Mouse (Mus musculus): ENCODE measurements at regions not wholly inside any gene's neighbourhood (a gene's known extent, or its start where the extent isn't known, plus 50 kb on each side); places are given as distances from the start of the nearest gene placed in this dataset.

DNA sequence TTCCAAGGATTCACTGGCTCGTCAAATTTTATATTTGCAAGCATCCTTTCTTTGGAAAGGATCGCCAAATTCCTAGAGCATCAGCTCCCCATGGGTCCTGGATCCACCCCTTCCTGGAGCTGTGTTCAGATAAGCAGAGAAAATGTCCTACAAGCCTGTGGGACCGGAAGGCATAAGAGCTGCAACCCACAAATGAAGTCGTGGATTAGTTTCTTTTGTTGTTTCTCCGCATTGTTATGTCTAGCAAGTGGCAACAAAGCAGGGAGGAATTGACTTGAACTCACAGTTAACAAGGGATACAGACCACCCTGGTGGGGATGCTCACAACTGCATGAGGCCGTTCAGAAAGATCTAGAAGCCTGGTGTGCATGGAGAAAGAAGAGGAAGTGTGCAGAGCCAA lies 406.4 kb downstream of the Med13l start:
- no peaks in the 10 kb centered on the region for H3K79me2 ChIP-seq (replicated peaks; ENCODE audit: control insufficient read depth, insufficient read depth, low read length)
- no peaks in the 10 kb centered on the region for H3K27me3 ChIP-seq (ENCODE audit: control insufficient read depth, insufficient read depth, low read length)
- intact Hi-C loops (cut with DNase I), result loop anchor here (2.0 to 5.0 kb wide), 2 partner anchors 14 to 90 kb away; no protein-coding TSS in a partner anchor
- peaks cover 10% of the 10 kb centered on the region for H3K4me1 ChIP-seq (ENCODE audit: control insufficient read depth, insufficient read depth, low read length)
- no peak overlapping the region for H3K4me3 ChIP-seq
- H3K36me3 ChIP-seq (ENCODE audit: control insufficient read depth, insufficient read depth, low read length), result no peaks in the 10 kb centered on the region
- peak overlapping the region; percentile 58 for H3K27ac ChIP-seq
- 38% methylated on average over 6 of the region's 6 CpGs for WGBS
- TF ChIP-seq CTCF (IDR thresholded peaks at IDR 0.05) (no peak), EP300 (IDR thresholded peaks at IDR 0.05; ENCODE audit: insufficient read depth, low read depth, low read length) (no peak), POLR2A (IDR thresholded peaks at IDR 0.05; ENCODE audit: insufficient read depth, low read depth, low read length) (no peak)
- no peak overlapping the region for H3K9ac ChIP-seq (ENCODE audit: low read depth, low read length)
- DNase-seq, result peak in 1 of 2 experiments; percentile 21

DNA sequence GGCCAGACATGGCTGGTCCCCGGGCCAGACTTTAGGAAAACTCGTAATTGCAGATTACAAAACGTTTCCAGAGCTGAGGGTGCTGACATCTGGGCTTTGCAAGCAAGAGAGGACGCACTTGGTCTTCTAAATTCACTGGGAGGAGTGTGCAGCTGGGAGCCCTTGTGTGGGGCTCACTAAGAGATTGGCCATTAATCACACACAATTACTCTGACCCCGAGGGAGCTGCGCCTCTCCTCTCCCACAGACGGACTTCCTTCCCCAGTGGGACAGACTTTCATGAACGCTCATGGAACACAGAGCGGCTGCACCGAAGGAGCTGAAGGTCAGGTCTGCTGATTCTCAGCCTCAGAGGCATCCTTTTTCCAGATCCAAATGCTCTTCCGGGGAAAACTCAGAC lies 407.2 kb downstream of the Med13l start:
- no peak overlapping the region for H3K4me3 ChIP-seq
- peak overlapping the region; percentile 58 for H3K27ac ChIP-seq
- no peak overlapping the region for H3K9ac ChIP-seq (ENCODE audit: low read depth, low read length)
- H3K4me1 ChIP-seq (ENCODE audit: control insufficient read depth, insufficient read depth, low read length), result peaks cover 10% of the 10 kb centered on the region
- H3K79me2 ChIP-seq (replicated peaks; ENCODE audit: control insufficient read depth, insufficient read depth, low read length), result no peaks in the 10 kb centered on the region
- TF ChIP-seq EP300 (IDR thresholded peaks at IDR 0.05; ENCODE audit: insufficient read depth, low read depth, low read length), result peak; percentile 34; the same call in 1 of the 2 replicates
- TF ChIP-seq CTCF (IDR thresholded peaks at IDR 0.05), result no peak
- peak; percentile 33 to 56 for DNase-seq
- intact Hi-C loops (cut with DNase I), result loop anchor here (2.0 to 5.0 kb wide), 2 partner anchors 15 to 90 kb away; no protein-coding TSS in a partner anchor
- 30% methylated on average over 11 of the region's 11 CpGs for WGBS
- H3K27me3 ChIP-seq (ENCODE audit: control insufficient read depth, insufficient read depth, low read length), result no peaks in the 10 kb centered on the region
- H3K36me3 ChIP-seq (ENCODE audit: control insufficient read depth, insufficient read depth, low read length), result no peaks in the 10 kb centered on the region

DNA sequence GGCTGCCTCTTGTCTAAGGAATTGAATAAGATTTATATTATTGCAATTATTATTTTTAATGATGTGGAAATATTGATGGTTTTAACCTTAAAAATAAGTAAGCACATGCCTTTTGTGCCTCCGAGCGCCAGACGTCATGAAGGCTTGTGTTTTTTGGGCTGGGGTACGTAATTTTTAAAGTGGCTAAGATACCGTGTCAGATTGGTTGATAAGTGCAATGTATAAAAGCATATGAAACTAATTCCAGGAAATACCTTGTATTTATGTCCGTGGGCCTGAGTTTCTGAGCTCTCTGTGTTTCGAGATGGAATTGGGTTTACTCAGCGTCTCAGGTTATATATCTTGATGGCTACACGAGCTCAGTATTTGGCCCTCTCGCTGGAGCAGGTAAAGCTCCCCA lies 414.7 kb downstream of the Med13l start:
- H3K9ac ChIP-seq (ENCODE audit: low read depth, low read length), result no peak overlapping the region
- no peak overlapping the region for H3K4me3 ChIP-seq
- no peaks in the 10 kb centered on the region for H3K36me3 ChIP-seq (ENCODE audit: control insufficient read depth, insufficient read depth, low read length)
- intact Hi-C loops (cut with DNase I), result loop anchor here (5.0 kb wide), 1 partner anchor 712 kb away; no protein-coding TSS in a partner anchor
- H3K4me1 ChIP-seq (ENCODE audit: control insufficient read depth, insufficient read depth, low read length), result no peaks in the 10 kb centered on the region
- TF ChIP-seq POLR2A (IDR thresholded peaks at IDR 0.05; ENCODE audit: insufficient read depth, low read depth, low read length) (no peak), CTCF (IDR thresholded peaks at IDR 0.05) (no peak), EP300 (IDR thresholded peaks at IDR 0.05; ENCODE audit: insufficient read depth, low read depth, low read length) (no peak)
- H3K27me3 ChIP-seq (ENCODE audit: control insufficient read depth, insufficient read depth, low read length), result no peaks in the 10 kb centered on the region
- WGBS, result 87% methylated on average over 10 of the region's 10 CpGs
- DNase-seq, result no peak
- no peak overlapping the region for H3K27ac ChIP-seq
- no peaks in the 10 kb centered on the region for H3K79me2 ChIP-seq (replicated peaks; ENCODE audit: control insufficient read depth, insufficient read depth, low read length)

DNA sequence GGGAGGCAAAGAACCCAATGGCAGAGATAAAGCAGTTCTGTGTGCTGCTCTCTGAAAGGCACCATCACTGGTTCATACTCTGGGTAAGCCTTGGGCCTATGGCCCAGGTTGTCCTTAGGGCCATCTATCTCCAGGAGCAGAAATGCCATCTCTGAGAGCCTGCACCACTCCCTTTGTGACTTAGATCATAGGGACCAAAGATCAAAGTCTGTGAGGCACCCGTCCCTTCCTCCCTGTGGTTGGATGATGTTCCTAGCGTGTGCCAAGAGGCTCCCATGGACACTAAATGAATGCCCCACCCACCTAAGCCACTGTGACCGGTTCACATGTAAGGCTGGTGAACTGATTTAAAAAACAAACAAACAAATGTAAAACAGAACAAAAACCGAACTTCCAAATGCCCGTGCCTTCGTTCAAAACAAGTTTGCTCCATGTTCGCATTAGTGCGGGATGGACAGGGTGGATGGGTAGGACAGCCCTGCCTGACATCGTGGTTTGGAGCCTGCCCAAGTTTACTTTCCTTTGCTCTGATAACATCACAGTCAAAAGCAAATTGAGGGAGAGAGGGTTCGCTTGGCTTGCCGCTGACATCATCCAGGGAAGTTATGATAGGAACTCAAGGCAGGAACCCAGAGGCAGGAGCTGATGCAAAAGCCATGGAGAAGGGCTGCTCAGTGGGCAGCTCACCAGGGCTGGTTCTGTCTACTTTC lies 418.6 kb downstream of the Med13l start:
- 66% methylated on average over 11 of the region's 11 CpGs for WGBS
- H3K27ac ChIP-seq, result no peak overlapping the region; the same call in 1 of the 2 replicates
- H3K9ac ChIP-seq (ENCODE audit: low read depth, low read length), result no peak overlapping the region
- no peaks in the 10 kb centered on the region for H3K79me2 ChIP-seq (replicated peaks; ENCODE audit: control insufficient read depth, insufficient read depth, low read length)
- H3K27me3 ChIP-seq (ENCODE audit: control insufficient read depth, insufficient read depth, low read length), result no peaks in the 10 kb centered on the region
- no peak for DNase-seq
- intact Hi-C loops (cut with DNase I), result loop anchor here (5.0 kb wide), 1 partner anchor 708 kb away; no protein-coding TSS in a partner anchor
- H3K4me3 ChIP-seq, result no peak overlapping the region
- TF ChIP-seq POLR2A (IDR thresholded peaks at IDR 0.05; ENCODE audit: insufficient read depth, low read depth, low read length) (no peak), CTCF (IDR thresholded peaks at IDR 0.05) (no peak), EP300 (IDR thresholded peaks at IDR 0.05; ENCODE audit: insufficient read depth, low read depth, low read length) (no peak)
- H3K4me1 ChIP-seq (ENCODE audit: control insufficient read depth, insufficient read depth, low read length), result peaks cover 2% of the 10 kb centered on the region
- no peaks in the 10 kb centered on the region for H3K36me3 ChIP-seq (ENCODE audit: control insufficient read depth, insufficient read depth, low read length)

DNA sequence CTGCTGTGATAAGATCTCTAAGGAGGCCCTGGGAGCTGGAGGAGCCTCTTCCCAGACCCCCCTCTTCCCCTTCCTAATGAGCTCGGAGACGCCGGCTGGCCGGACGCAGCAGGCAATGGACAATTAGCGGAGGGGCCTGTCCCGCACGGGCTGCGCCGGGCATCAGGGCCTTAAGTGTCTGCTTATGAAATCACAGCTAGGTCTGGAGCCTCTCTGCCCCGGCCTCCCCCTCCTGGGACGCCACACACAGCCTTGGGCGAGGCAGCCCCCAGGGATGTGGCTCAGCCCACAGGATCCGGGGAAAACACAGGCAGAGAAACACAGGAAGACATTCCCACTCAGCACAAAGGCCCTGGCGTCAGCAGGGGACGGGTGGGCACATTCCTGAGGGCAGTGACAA lies 420.6 kb downstream of the Med13l start:
- H3K27ac ChIP-seq, result peak overlapping the region; percentile 71
- no peak overlapping the region for H3K9ac ChIP-seq (ENCODE audit: low read depth, low read length)

DNA sequence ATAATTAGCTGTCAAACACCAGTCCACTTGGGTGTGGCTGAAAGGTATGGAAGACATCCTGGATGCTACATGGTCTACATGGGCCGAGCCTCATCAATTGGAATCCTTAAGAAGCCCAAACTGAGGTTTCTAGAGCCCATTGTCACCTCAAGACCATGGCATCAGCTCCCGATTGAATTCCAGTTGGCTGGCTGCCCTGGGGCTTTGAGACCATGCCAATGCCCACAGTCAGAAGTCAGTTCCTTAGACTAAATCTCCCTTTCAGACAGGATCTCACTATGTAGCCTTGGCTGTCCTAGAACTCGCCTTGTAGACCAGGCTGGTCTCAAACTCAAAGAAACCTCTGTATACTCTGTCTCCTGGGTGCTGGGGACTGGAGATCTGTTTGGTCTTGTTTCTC lies 423.8 kb downstream of the Med13l start:
- H3K4me3 ChIP-seq, result no peak overlapping the region
- intact Hi-C loops (cut with DNase I), result no loop called here
- no peaks in the 10 kb centered on the region for H3K36me3 ChIP-seq (ENCODE audit: control insufficient read depth, insufficient read depth, low read length)
- H3K27ac ChIP-seq, result no peak overlapping the region
- H3K79me2 ChIP-seq (replicated peaks; ENCODE audit: control insufficient read depth, insufficient read depth, low read length), result no peaks in the 10 kb centered on the region
- H3K27me3 ChIP-seq (ENCODE audit: control insufficient read depth, insufficient read depth, low read length), result no peaks in the 10 kb centered on the region
- DNase-seq, result no peak
- 73% methylated on average over 3 of the region's 3 CpGs for WGBS
- TF ChIP-seq POLR2A (IDR thresholded peaks at IDR 0.05; ENCODE audit: insufficient read depth, low read depth, low read length), result no peak
- TF ChIP-seq CTCF (IDR thresholded peaks at IDR 0.05), result no peak
- TF ChIP-seq EP300 (IDR thresholded peaks at IDR 0.05; ENCODE audit: insufficient read depth, low read depth, low read length), result no peak
- H3K4me1 ChIP-seq (ENCODE audit: control insufficient read depth, insufficient read depth, low read length), result peaks cover 2% of the 10 kb centered on the region
- no peak overlapping the region for H3K9ac ChIP-seq (ENCODE audit: low read depth, low read length)

More for the DNA sequence above, 420.6 kb downstream of the Med13l start:
- Histone ChIP-seq H3K79me2 (replicated peaks; ENCODE audit: control insufficient read depth, insufficient read depth, low read length) (no peaks in the 10 kb centered on the region), H3K36me3 (ENCODE audit: control insufficient read depth, insufficient read depth, low read length) (no peaks in the 10 kb centered on the region), H3K4me3 (no peak overlapping the region), H3K4me1 (ENCODE audit: control insufficient read depth, insufficient read depth, low read length) (peaks cover 2% of the 10 kb centered on the region), H3K27me3 (ENCODE audit: control insufficient read depth, insufficient read depth, low read length) (no peaks in the 10 kb centered on the region)
- WGBS, result 22% methylated on average over 16 of the region's 16 CpGs
- TF ChIP-seq EP300 (IDR thresholded peaks at IDR 0.05; ENCODE audit: insufficient read depth, low read depth, low read length) (peak; percentile 76; the same call in 1 of the 2 replicates), CTCF (IDR thresholded peaks at IDR 0.05) (no peak)
- peak; percentile 74 to 83 for DNase-seq
- intact Hi-C loops (cut with DNase I), result loop anchor here (1.0 to 2.0 kb wide), 4 partner anchors 24 to 77 kb away; no protein-coding TSS in a partner anchor

All from heart, adult 2 months (tissue).